9 mouse cellular contexts compared by ENCODE assay signal in genomic region chr11:51800634-51801325, GRCm38 (mm10). TPM values are rescaled to one million over a fixed set of nuclear protein-coding genes. Genes with fewer than 3 reads are reported as not detected.
A peak's percentile ranks its signal among the peaks of the same experiment; 100 is the strongest.
DNase-seq lines count a peak whose midpoint lies in the region; ATAC-seq and TF ChIP-seq lines count a peak whose summit lies in the region.
"Had no signal": no experiment of that assay in that cellular context is flagged by ENCODE, and none has a peak within 500 bp of the region (broad histone marks: within the 10 kb centered on the region; RNA-seq: fewer than 3 reads in every experiment).

No protein-coding gene starts in this region.

- TF ChIP-seq RAD21 in CH12.LX (IDR thresholded peaks at IDR 0.05; ENCODE audit: low read depth, low read length), result no peak; the same call in 1 of the 2 replicates

- no peak for TF ChIP-seq CTCF in gastrocnemius, adult 2 months (IDR thresholded peaks at IDR 0.05)
- no peak for TF ChIP-seq CTCF in CH12.LX (conservative IDR thresholded peaks at IDR 0.05 in 1 of 2, IDR thresholded peaks at IDR 0.05 in 1 of 2; ENCODE audit: low read depth in 2 of 2, low read length in 2 of 2)

- H3K9me3 ChIP-seq in CH12.LX (replicated peaks; ENCODE audit: low read length), result no peaks in the 10 kb centered on the region
- H3K9me3 ChIP-seq in neural tube, embryonic 15.5 days (replicated peaks), result no peaks in the 10 kb centered on the region
- H3K9me3 ChIP-seq: midbrain, embryonic 15.5 days had no signal

- TF ChIP-seq POLR2A in CH12.LX (IDR thresholded peaks at IDR 0.05; ENCODE audit: low read depth, low read length), result peak; percentile 61

- peak; percentile 83 for DNase-seq in gastrocnemius, adult 2 months
- DNase-seq in gastrocnemius, postnatal 10 days, result no peak
- peak; percentile 73 for DNase-seq in CH12.LX (ENCODE audit: extremely low read depth)
- peak; percentile 44 to 46 for DNase-seq in heart, adult 9 months (ENCODE audit: low spot score in 2 of 2)
- peak; percentile 41 for DNase-seq in lung, postnatal 10 days
- DNase-seq in ovary, postnatal 10 days (ENCODE audit: low spot score), result no peak
- DNase-seq in layer of hippocampus, postnatal 36 days, result no peak

- H3K4me2 ChIP-seq in CH12.LX (ENCODE audit: insufficient read depth, low read depth, poor library complexity, severe bottlenecking), result peak overlapping the region; percentile 75
- H3K4me2 ChIP-seq in neural tube, embryonic 15.5 days, result no peak overlapping the region
- H3K4me2 ChIP-seq: midbrain, embryonic 15.5 days had no signal

- 54% methylated on average over 7 of the region's 8 CpGs for WGBS in neural tube, embryonic 15.5 days

- TF ChIP-seq EP300 in CH12.LX (IDR thresholded peaks at IDR 0.05; ENCODE audit: low read length), result no peak; the same call in 1 of the 2 replicates

- peak overlapping the region; percentile 55 for H3K4me3 ChIP-seq in gastrocnemius, adult 2 months
- H3K4me3 ChIP-seq in CH12.LX (replicated peaks in 1 of 3; ENCODE audit: low read depth in 2 of 3, low read length in 2 of 3, poor library complexity in 1 of 3), result no peak overlapping the region
- no peak overlapping the region for H3K4me3 ChIP-seq in neural tube, embryonic 15.5 days (replicated peaks)
- H3K4me3 ChIP-seq: midbrain, embryonic 15.5 days had no signal

- no peaks in the 10 kb centered on the region for H3K79me2 ChIP-seq in CH12.LX (replicated peaks; ENCODE audit: control insufficient read depth, extremely low read depth, insufficient read depth, poor library complexity, severe bottlenecking)

- peak overlapping the region; percentile 94 for H3K27ac ChIP-seq in gastrocnemius, adult 2 months
- H3K27ac ChIP-seq in CH12.LX (ENCODE audit: insufficient read depth, low read depth), result peak overlapping the region; percentile 85
- H3K27ac ChIP-seq in neural tube, embryonic 15.5 days (replicated peaks), result no peak overlapping the region
- H3K27ac ChIP-seq: midbrain, embryonic 15.5 days had no signal

- no peaks in the 10 kb centered on the region for H3K27me3 ChIP-seq in CH12.LX (replicated peaks)
- no peaks in the 10 kb centered on the region for H3K27me3 ChIP-seq in neural tube, embryonic 15.5 days (replicated peaks)
- H3K27me3 ChIP-seq: midbrain, embryonic 15.5 days had no signal

- peak overlapping the region; percentile 51 for H3K9ac ChIP-seq in CH12.LX (ENCODE audit: insufficient read depth, low read depth)
- no peak overlapping the region for H3K9ac ChIP-seq in neural tube, embryonic 15.5 days (replicated peaks)
- H3K9ac ChIP-seq: midbrain, embryonic 15.5 days had no signal

- no peaks in the 10 kb centered on the region for H3K36me3 ChIP-seq in CH12.LX (replicated peaks in 1 of 2; ENCODE audit: control insufficient read depth in 1 of 2, insufficient read depth in 1 of 2, low read length in 1 of 2)
- no peaks in the 10 kb centered on the region for H3K36me3 ChIP-seq in neural tube, embryonic 15.5 days
- H3K36me3 ChIP-seq: midbrain, embryonic 15.5 days had no signal

- in situ Hi-C loops in CH12.LX (cut with MboI; ENCODE audit: low pct_ligation_motif_present, low pct_unique_long_range_greater_than_20kb, low sequenced_read_pairs), result no loop called here

- ATAC-seq in neural tube, embryonic 15.5 days (ENCODE audit: low FRiP score), result no peak
- ATAC-seq: midbrain, embryonic 15.5 days had no signal

- peaks cover 10 to 27% of the 10 kb centered on the region in 2 experiments for H3K4me1 ChIP-seq in CH12.LX (ENCODE audit: control insufficient read depth in 1 of 2, insufficient read depth in 2 of 2)
- peaks cover 4% of the 10 kb centered on the region for H3K4me1 ChIP-seq in neural tube, embryonic 15.5 days

- intact Hi-C loops in gastrocnemius, adult 2 months (cut with DNase I), result loop anchor here (5.0 kb wide), 1 partner anchor 33 kb away; no protein-coding TSS in a partner anchor

- dilution Hi-C loops in CH12.LX (cut with MboI; ENCODE audit: extremely low pct_ligation_motif_present, extremely low pct_unique_long_range_greater_than_20kb, low sequenced_read_pairs), result no loop called here

TF ChIP-seq in CH12.LX, 34 proteins besides CTCF, POLR2A, EP300 and RAD21:
- TF ChIP-seq ZMIZ1 (IDR thresholded peaks at IDR 0.05; ENCODE audit: low read depth, low read length) (0 out of 2 replicates have a peak, but pooled peaks have one; percentile 60), ZNF384 (IDR thresholded peaks at IDR 0.05; ENCODE audit: low read depth, low read length) (peak; percentile 81), NELFE (IDR thresholded peaks at IDR 0.05; ENCODE audit: low read depth, low read length) (peak; percentile 60), JUND (conservative IDR thresholded peaks at IDR 0.05; ENCODE audit: low read depth, low read length) (peak; percentile 40; the same call in 1 of the 2 replicates), KAT2A (IDR thresholded peaks at IDR 0.05; ENCODE audit: insufficient replicate concordance, low read length) (0 out of 2 replicates have a peak, but pooled peaks have one; percentile 19), TBP (conservative IDR thresholded peaks at IDR 0.05; ENCODE audit: low read depth, low read length) (0 out of 2 replicates have a peak, but pooled peaks have one; percentile 39), ZC3H11A (IDR thresholded peaks at IDR 0.05; ENCODE audit: low read depth, low read length) (no peak), SMC3 (IDR thresholded peaks at IDR 0.05; ENCODE audit: low read depth, low read length) (no peak), USF1 (IDR thresholded peaks at IDR 0.05; ENCODE audit: low read depth, low read length) (no peak; the same call in 1 of the 2 replicates), MYC (IDR thresholded peaks at IDR 0.05; ENCODE audit: low read depth, low read length) (0 out of 2 replicates have a peak, but pooled peaks have one; percentile 12), IRF4 (IDR thresholded peaks at IDR 0.05; ENCODE audit: low read depth, low read length) (peak; percentile 58; the same call in 1 of the 2 replicates), MAZ (IDR thresholded peaks at IDR 0.05; ENCODE audit: low read depth, low read length) (no peak), CHD1 (IDR thresholded peaks at IDR 0.05; ENCODE audit: low read depth, low read length) (peak; percentile 84; the same call in 1 of the 2 replicates), POLR2AphosphoS2 (IDR thresholded peaks at IDR 0.05; ENCODE audit: low read depth, low read length) (no peak), TCF12 (IDR thresholded peaks at IDR 0.05; ENCODE audit: low read depth, low read length) (0 out of 2 replicates have a peak, but pooled peaks have one; percentile 11), JUN (IDR thresholded peaks at IDR 0.05; ENCODE audit: insufficient read depth, low read depth, low read length) (peak; percentile 45; the same call in 1 of the 2 replicates), HCFC1 (IDR thresholded peaks at IDR 0.05; ENCODE audit: low read depth, low read length) (peak; percentile 28; the same call in 1 of the 2 replicates), RCOR1 (conservative IDR thresholded peaks at IDR 0.05; ENCODE audit: low read depth, low read length) (0 out of 2 replicates have a peak, but pooled peaks have one; percentile 29), BHLHE40 (IDR thresholded peaks at IDR 0.05; ENCODE audit: low read depth, low read length) (no peak), MAFK (IDR thresholded peaks at IDR 0.05; ENCODE audit: insufficient replicate concordance, low read length) (no peak), MXI1 (IDR thresholded peaks at IDR 0.05; ENCODE audit: low read depth, low read length) (0 out of 2 replicates have a peak, but pooled peaks have one; percentile 49), ETS1 (conservative IDR thresholded peaks at IDR 0.05; ENCODE audit: low read depth, low read length) (peak; percentile 41), E2F4 (IDR thresholded peaks at IDR 0.05; ENCODE audit: insufficient replicate concordance, low read depth, low read length) (no peak; the same call in 1 of the 2 replicates), CHD2 (IDR thresholded peaks at IDR 0.05; ENCODE audit: low read length) (0 out of 2 replicates have a peak, but pooled peaks have one; percentile 54), UBTF (IDR thresholded peaks at IDR 0.05; ENCODE audit: low read depth, low read length) (no peak), MEF2A (IDR thresholded peaks at IDR 0.05; ENCODE audit: borderline replicate concordance, low read depth, low read length) (peak; percentile 46; the same call in 1 of the 2 replicates), PAX5 (IDR thresholded peaks at IDR 0.05; ENCODE audit: low read length) (no peak), SIN3A (IDR thresholded peaks at IDR 0.05; ENCODE audit: low read length) (peak; percentile 60), ELF1 (IDR thresholded peaks at IDR 0.05; ENCODE audit: low read depth, low read length) (peak; percentile 36; the same call in 1 of the 2 replicates)

RNA-seq across cellular contexts. Expression of gene Sar1b, which starts 37.3 kb away (rescaled TPM):
- 100 to 1,000 TPM; 439 to 509 TPM for total RNA-seq in gastrocnemius, adult 2 months (2021)
- 100 to 1,000 TPM; 119 to 133 TPM for total RNA-seq in gastrocnemius, postnatal 10 days (2021)
- total RNA-seq in CH12.LX (2012; rRNA removed) (79.3 and 91.9 TPM in 2 replicates), CH12.LX (2014; rRNA removed) (258 and 264 TPM in 2 replicates)
- 129 and 171 TPM in 2 replicates for polyA plus RNA-seq in CH12.LX (2012; ENCODE audit: insufficient read length, low read depth)
- 207 and 237 TPM in 2 replicates for polyA plus RNA-seq in neural tube, embryonic 15.5 days (2015; fragmentation: Nextera tagmentation; extraction: Ambion mirVana)
- total RNA-seq in layer of hippocampus, postnatal 36 days (2021), result 10 to 100 TPM; 65.6 to 77.6 TPM

RNA-seq across cellular contexts. Expression of gene Sec24a, which starts 37.3 kb away (rescaled TPM):
- 10 to 100 TPM; 41.1 to 56.0 TPM for total RNA-seq in gastrocnemius, adult 2 months (2021)
- total RNA-seq in gastrocnemius, postnatal 10 days (2021), result 10 to 100 TPM; 21.7 to 24.0 TPM
- 6.3 and 7.2 TPM in 2 replicates for total RNA-seq in CH12.LX (2012; rRNA removed)
- total RNA-seq in CH12.LX (2014; rRNA removed), result 4.6 and 5.5 TPM in 2 replicates
- polyA plus RNA-seq in CH12.LX (2012; ENCODE audit: insufficient read length, low read depth), result 12.0 and 16.8 TPM in 2 replicates
- polyA plus RNA-seq in neural tube, embryonic 15.5 days (2015; fragmentation: Nextera tagmentation; extraction: Ambion mirVana), result 14.7 and 16.0 TPM in 2 replicates
- total RNA-seq in layer of hippocampus, postnatal 36 days (2021), result 10 to 100 TPM; 18.4 to 23.0 TPM

RNA-seq across cellular contexts. Expression of gene Jade2, which starts 56.7 kb away (rescaled TPM):
- total RNA-seq in gastrocnemius, adult 2 months (2021), result 1 to 10 TPM; 7.8 to 7.9 TPM
- 1 to 10 TPM; 2.3 to 2.6 TPM for total RNA-seq in gastrocnemius, postnatal 10 days (2021)
- 51.4 and 58.2 TPM in 2 replicates for total RNA-seq in CH12.LX (2012; rRNA removed)
- total RNA-seq in CH12.LX (2014; rRNA removed), result 21.9 and 25.6 TPM in 2 replicates
- 50.3 and 60.1 TPM in 2 replicates for polyA plus RNA-seq in CH12.LX (2012; ENCODE audit: insufficient read length, low read depth)
- polyA plus RNA-seq in neural tube, embryonic 15.5 days (2015; fragmentation: Nextera tagmentation; extraction: Ambion mirVana), result 0.69 and 1.6 TPM in 2 replicates
- total RNA-seq in layer of hippocampus, postnatal 36 days (2021), result 10 to 100 TPM; 36.0 to 36.5 TPM

Comparison
In these comparisons a context has a peak if more than half of its experiments do, and no peak if none do; other contexts are left out.
1. DNase-seq: peak in gastrocnemius, adult 2 months (single experiment), CH12.LX (single experiment), heart, adult 9 months (2 of 2) and lung, postnatal 10 days (single experiment); none in gastrocnemius, postnatal 10 days (single experiment), ovary, postnatal 10 days (single experiment) and layer of hippocampus, postnatal 36 days (0 of 2).